9 mouse cellular contexts compared by ENCODE assay signal in genomic region chr4:155361303-155361791, GRCm38 (mm10). TPM values are rescaled to one million over a fixed set of nuclear protein-coding genes. Genes with fewer than 3 reads are reported as not detected.
DNase-seq lines count a peak whose midpoint lies in the region; ATAC-seq and TF ChIP-seq lines count a peak whose summit lies in the region.
"Had no signal": no experiment of that assay in that cellular context is flagged by ENCODE, and none has a peak within 500 bp of the region (broad histone marks: within the 10 kb centered on the region; RNA-seq: fewer than 3 reads in every experiment).

Gene Prkcz (minus strand): TSS chr4:155361361.

- peak within 1 kb of the TSS; percentile 34; the same call in 1 of the 2 replicates for H3K9ac ChIP-seq in limb, embryonic 12.5 days (replicated peaks)
- H3K9ac ChIP-seq in midbrain, embryonic 15.5 days, result peak within 1 kb of the TSS; percentile 6; the same call in 1 of the 2 replicates

- H3K27ac ChIP-seq in kidney, adult 2 months (ENCODE audit: insufficient read depth, low read depth, low read length), result peak within 1 kb of the TSS; percentile 93
- H3K27ac ChIP-seq in limb, embryonic 12.5 days, result no peak within 1 kb of the TSS
- H3K27ac ChIP-seq in midbrain, embryonic 15.5 days, result no peak within 1 kb of the TSS
- H3K27ac ChIP-seq in spleen, adult 2 months (ENCODE audit: insufficient read depth, low read length), result peak within 1 kb of the TSS; percentile 55; the same call in 1 of the 2 replicates

- H3K9me3 ChIP-seq in limb, embryonic 12.5 days, result no peaks in the 10 kb centered on the region
- H3K9me3 ChIP-seq in midbrain, embryonic 15.5 days, result no peaks in the 10 kb centered on the region

- under 1% methylated on average over 51 of the region's 51 CpGs for WGBS in kidney, adult 2 months
- WGBS in limb, embryonic 12.5 days, result under 1% methylated on average over 50 of the region's 51 CpGs
- WGBS in midbrain, embryonic 15.5 days, result under 1% methylated on average over 43 of the region's 51 CpGs
- WGBS in spleen, adult 2 months, result 3% methylated on average over 51 of the region's 51 CpGs

- no peak for TF ChIP-seq CTCF in kidney, adult 2 months (conservative IDR thresholded peaks at IDR 0.05; ENCODE audit: insufficient read depth, insufficient read length, low read depth, low read length)
- no peak for TF ChIP-seq CTCF in spleen, adult 2 months (IDR thresholded peaks at IDR 0.05; ENCODE audit: extremely low read depth, insufficient read depth, insufficient read length, insufficient replicate concordance)

- peak; percentile 90 to 94 for DNase-seq in adrenal gland, adult (ENCODE audit: inconsistent age in 2 of 2, low spot score in 1 of 2)
- DNase-seq in embryo, embryonic 11.5 days (ENCODE audit: low read depth, low spot score), result peak; percentile 64
- DNase-seq in heart, adult 8-10 months (ENCODE audit: low spot score), result peak; percentile 64
- peak; percentile 98 for DNase-seq in kidney, adult 2 months
- DNase-seq in spleen, adult 2 months (ENCODE audit: low read depth in 1 of 2, low spot score in 2 of 2), result peak; percentile 55 to 73
- DNase-seq in c-Kit-positive CD71-positive TER-119-positive erythroid progenitor cells, embryonic 14.5 days (ENCODE audit: low spot score), result no peak

- peaks cover 23% of the 10 kb centered on the region for H3K4me1 ChIP-seq in kidney, adult 2 months (ENCODE audit: control insufficient read depth, insufficient read depth, low read length)
- H3K4me1 ChIP-seq in limb, embryonic 12.5 days (replicated peaks), result peaks cover 11% of the 10 kb centered on the region; the same call in 1 of the 2 replicates
- H3K4me1 ChIP-seq in midbrain, embryonic 15.5 days, result peaks cover 13% of the 10 kb centered on the region
- no peaks in the 10 kb centered on the region; the same call in 1 of the 2 replicates for H3K4me1 ChIP-seq in spleen, adult 2 months (ENCODE audit: control insufficient read depth, insufficient read depth, insufficient read length)

- H3K4me3 ChIP-seq in kidney, adult 2 months (ENCODE audit: insufficient read depth, low read depth, low read length), result peak within 1 kb of the TSS; percentile 78
- peak within 1 kb of the TSS; percentile 52 for H3K4me3 ChIP-seq in limb, embryonic 12.5 days (replicated peaks)
- peak within 1 kb of the TSS; percentile 42 for H3K4me3 ChIP-seq in midbrain, embryonic 15.5 days
- H3K4me3 ChIP-seq in spleen, adult 2 months (ENCODE audit: extremely low read depth, insufficient read depth, insufficient read length), result peak within 1 kb of the TSS; percentile 52

- H3K36me3 ChIP-seq in kidney, adult 2 months (ENCODE audit: control insufficient read depth, insufficient read depth, low read length), result no peaks in the 10 kb centered on the region
- H3K36me3 ChIP-seq in limb, embryonic 12.5 days, result no peaks in the 10 kb centered on the region
- H3K36me3 ChIP-seq in midbrain, embryonic 15.5 days (replicated peaks), result no peaks in the 10 kb centered on the region
- H3K36me3 ChIP-seq in spleen, adult 2 months (ENCODE audit: control insufficient read depth, insufficient read depth, low read length), result no peaks in the 10 kb centered on the region

- H3K27me3 ChIP-seq in kidney, adult 2 months (replicated peaks; ENCODE audit: control insufficient read depth, insufficient read depth, low read length), result no peaks in the 10 kb centered on the region
- peaks cover 98% of the 10 kb centered on the region for H3K27me3 ChIP-seq in limb, embryonic 12.5 days
- peaks cover 57% of the 10 kb centered on the region for H3K27me3 ChIP-seq in midbrain, embryonic 15.5 days (replicated peaks)
- peaks cover 1% of the 10 kb centered on the region; the same call in 1 of the 2 replicates for H3K27me3 ChIP-seq in spleen, adult 2 months (ENCODE audit: control insufficient read depth, insufficient read depth, low read length)

- peak; percentile 57 for TF ChIP-seq POLR2A in kidney, adult 2 months (IDR thresholded peaks at IDR 0.05; ENCODE audit: low read depth, low read length)
- TF ChIP-seq POLR2A in spleen, adult 2 months (IDR thresholded peaks at IDR 0.05; ENCODE audit: low read depth, low read length), result no peak

- peak within 1 kb of the TSS; percentile 63 for H3K4me2 ChIP-seq in limb, embryonic 12.5 days
- H3K4me2 ChIP-seq in midbrain, embryonic 15.5 days, result peak within 1 kb of the TSS; percentile 65

- peak; percentile 82 for ATAC-seq in limb, embryonic 12.5 days (ENCODE audit: insufficient number of reproducible peaks, insufficient read depth, low FRiP score, low TSS enrichment, low read depth)
- peak; percentile 74 for ATAC-seq in midbrain, embryonic 15.5 days (replicated peaks)

RNA-seq across cellular contexts. Expression of gene Prkcz, which starts in this region (rescaled TPM):
- 1 to 10 TPM; 4.1 to 7.8 (median 5.5) TPM for total RNA-seq in heart, adult 8-10 months (2022)
- 80.1 and 84.5 TPM in 2 replicates for polyA plus RNA-seq in kidney, adult 2 months (2012; rRNA removed)
- polyA plus RNA-seq in limb, embryonic 12.5 days (2016; fragmentation: Nextera tagmentation; extraction: Ambion mirVana), result 7.9 and 9.0 TPM in 2 replicates
- polyA plus RNA-seq in midbrain, embryonic 15.5 days (2015; fragmentation: Nextera tagmentation; extraction: Ambion mirVana), result 86.9 and 95.6 TPM in 2 replicates
- 2.9 and 3.0 TPM in 2 replicates for polyA plus RNA-seq in spleen, adult 2 months (2012; rRNA removed)
- total RNA-seq: hematopoietic stem cell, adult 5-6 weeks had no signal

Comparison
In these comparisons a context has a peak if more than half of its experiments do, and no peak if none do; other contexts are left out.
1. H3K27ac ChIP-seq: peak in kidney, adult 2 months (single experiment) and spleen, adult 2 months (single experiment); none in limb, embryonic 12.5 days (single experiment) and midbrain, embryonic 15.5 days (single experiment).
2. Peak in every context shown above with its lines, with median percentiles within 50 percentile points of each other: H3K4me3 ChIP-seq.